Mouse (Mus musculus): ENCODE data around the gene Tenm4. TPM values are rescaled to one million over a fixed set of nuclear protein-coding genes. Genes with fewer than 3 reads are reported as not detected.
"Not testable (repeated sequence)": the region's sequence is repeated elsewhere in the genome, so short reads cannot be mapped to it uniquely, and the experiment has no call there.

Tenm4 gene
- polyA plus RNA-seq, 1 experiment from 2014 or later: 42.7 TPM

GRCm38 (mm10) chr7:96626338-96626737 lies 455.3 kb downstream of the Tenm4 start:
- ATAC-seq (replicated peaks; ENCODE audit: low FRiP score): no peak
- Histone ChIP-seq H3K27ac (no peak overlapping the region), H3K4me1 (0 out of 2 replicates have a peak, but pooled peaks cover 3% of the 10 kb centered on the region), H3K9ac (no peak overlapping the region), H3K9me3 (replicated peaks) (no peaks in the 10 kb centered on the region), H3K36me3 (no peaks in the 10 kb centered on the region), H3K4me3 (replicated peaks) (no peak overlapping the region), H3K27me3 (no peaks in the 10 kb centered on the region), H3K4me2 (no peak overlapping the region)
- WGBS: 80% methylated on average over 3 of the region's 3 CpGs

DNA sequence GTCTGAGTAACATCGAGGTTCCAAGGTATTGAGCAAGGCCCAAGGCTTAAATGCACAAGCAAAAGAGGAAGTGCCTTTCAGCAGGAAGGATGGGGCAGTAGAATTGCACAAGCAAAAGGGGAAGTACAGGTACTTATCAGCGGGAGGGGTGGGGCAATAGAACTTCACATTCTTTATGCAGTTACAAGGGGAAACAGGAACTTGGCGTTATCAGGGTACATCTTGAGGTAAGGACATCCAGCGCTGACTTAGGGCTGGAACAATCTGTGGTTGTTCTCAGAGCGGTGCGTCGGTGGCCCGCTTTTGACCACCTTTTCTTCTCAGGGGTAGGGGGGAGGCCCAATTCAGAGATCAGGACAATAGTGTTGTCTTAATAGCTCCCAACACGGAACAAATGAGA lies 459.5 kb downstream of the Tenm4 start:
- not testable (repeated sequence) for H3K27me3 ChIP-seq; ATAC-seq (replicated peaks; ENCODE audit: low FRiP score)

DNA sequence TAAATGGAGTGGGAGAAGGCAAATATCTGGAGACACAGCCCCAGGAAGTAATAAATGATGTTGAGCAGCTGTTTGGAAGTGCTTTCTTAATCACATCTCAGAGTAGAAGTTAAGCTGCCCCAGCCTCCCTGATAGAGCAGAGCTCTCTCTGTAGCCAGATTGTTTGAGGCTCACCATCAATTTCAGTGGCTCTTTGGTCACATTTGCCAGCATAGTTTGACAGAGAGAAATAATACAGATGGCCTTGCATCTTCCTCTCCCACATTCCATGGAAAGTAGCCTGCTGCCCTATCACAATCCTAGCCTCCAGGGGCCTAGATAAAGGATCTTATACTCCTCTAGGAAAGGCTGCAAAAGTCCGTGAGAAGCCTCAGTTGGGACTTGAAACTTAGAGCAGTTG lies 462.0 kb downstream of the Tenm4 start:
- H3K4me1 ChIP-seq: peaks cover 26% of the 10 kb centered on the region
- H3K4me3 ChIP-seq (replicated peaks): no peak overlapping the region
- 65% methylated on average over 1 of the region's 1 CpGs for WGBS
- H3K4me2 ChIP-seq: no peak overlapping the region
- peak; percentile 24; the same call in 1 of the 2 replicates for ATAC-seq (replicated peaks; ENCODE audit: low FRiP score)
- no peak overlapping the region for H3K9ac ChIP-seq
- peak overlapping the region; percentile 78 for H3K27ac ChIP-seq
- H3K27me3 ChIP-seq: no peaks in the 10 kb centered on the region
- no peaks in the 10 kb centered on the region for H3K36me3 ChIP-seq
- no peaks in the 10 kb centered on the region for H3K9me3 ChIP-seq (replicated peaks)

More for the DNA sequence above, 459.5 kb downstream of the Tenm4 start:
- H3K4me2 ChIP-seq; H3K36me3 ChIP-seq; H3K9ac ChIP-seq; H3K9me3 ChIP-seq (replicated peaks); H3K4me3 ChIP-seq (replicated peaks); H3K27ac ChIP-seq: not testable (repeated sequence)
- H3K4me1 ChIP-seq: peaks cover 12% of the 10 kb centered on the region; the same call in 1 of the 2 replicates
- WGBS: 89% methylated on average over 9 of the region's 9 CpGs

- Histone ChIP-seq H3K9me3 (replicated peaks) (no peaks in the 10 kb centered on the region), H3K4me1 (peaks cover 22% of the 10 kb centered on the region), H3K27ac (0 out of 2 replicates have a peak overlapping the region, but pooled peaks have one; percentile 48), H3K36me3 (no peaks in the 10 kb centered on the region), H3K4me2 (no peak overlapping the region), H3K4me3 (replicated peaks) (no peak overlapping the region), H3K9ac (no peak overlapping the region), H3K27me3 (no peaks in the 10 kb centered on the region; the same call in 1 of the 2 replicates)
- WGBS: 23% methylated on average over 7 of the region's 7 CpGs
- peak; percentile 95 for ATAC-seq (replicated peaks; ENCODE audit: low FRiP score)
Observed at GRCm38 (mm10) chr7:96635830-96636440, 464.9 kb downstream of the Tenm4 start.

DNA sequence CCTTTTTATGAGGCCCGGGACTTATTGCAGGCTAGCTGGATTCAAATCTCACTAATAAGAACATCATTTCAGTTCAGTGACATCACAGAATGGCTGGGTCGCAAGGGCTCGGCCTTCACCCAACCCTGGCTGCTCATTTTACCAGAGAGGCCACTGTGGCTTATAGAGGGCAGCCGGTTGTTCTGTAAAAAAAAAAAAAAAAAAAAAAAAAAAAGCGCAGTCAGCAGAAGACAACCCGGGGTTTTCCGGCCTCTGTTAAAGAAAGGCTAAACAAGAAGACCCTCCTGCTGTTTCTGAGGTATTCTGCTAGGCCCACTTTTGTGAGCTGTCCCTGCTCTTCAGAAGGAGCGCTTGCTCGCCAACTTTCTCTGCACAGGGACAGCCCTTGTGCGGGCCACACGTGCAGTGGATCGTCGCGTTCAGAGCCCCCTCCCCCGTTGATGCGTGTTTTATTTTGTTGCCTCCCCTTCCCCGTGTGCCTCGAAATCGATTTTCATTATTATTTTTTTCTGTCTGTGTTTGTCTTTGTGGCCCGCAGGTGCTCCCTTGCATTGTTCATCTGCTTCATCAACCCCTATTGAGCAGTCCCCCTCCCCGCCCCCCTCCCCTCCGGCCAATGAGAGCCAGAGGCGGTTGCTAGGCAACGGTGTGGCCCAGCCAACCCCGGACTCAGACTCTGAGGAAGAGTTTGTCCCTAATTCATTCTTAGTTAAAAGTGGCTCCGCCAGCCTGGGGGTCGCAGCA lies 472.6 kb downstream of the Tenm4 start:
- peak; percentile 91 for ATAC-seq (replicated peaks; ENCODE audit: low FRiP score)
- no peak overlapping the region for H3K9ac ChIP-seq

DNA sequence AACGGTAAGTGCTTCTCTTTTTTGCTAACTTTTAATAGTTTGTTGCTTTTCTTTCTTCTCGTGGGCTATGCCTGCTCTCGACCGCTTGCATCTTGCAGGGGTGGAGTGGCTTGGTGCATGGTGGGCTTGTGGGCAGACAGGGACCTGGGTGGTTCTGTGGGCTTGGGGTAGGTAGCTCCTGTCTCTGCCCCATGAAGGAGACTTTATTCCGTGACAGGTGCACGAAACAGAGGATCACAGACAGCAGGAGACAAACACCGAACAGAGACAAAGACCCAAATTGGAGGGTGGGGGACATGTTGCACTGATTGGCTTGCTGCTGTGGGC lies 473.1 kb downstream of the Tenm4 start:
- no peak overlapping the region for H3K9ac ChIP-seq
- peak overlapping the region; percentile 67 for H3K4me2 ChIP-seq
- H3K4me3 ChIP-seq (replicated peaks): peak overlapping the region; percentile 41
- peaks cover 37% of the 10 kb centered on the region for H3K4me1 ChIP-seq
- no peaks in the 10 kb centered on the region for H3K36me3 ChIP-seq
- H3K27me3 ChIP-seq: peaks cover 17% of the 10 kb centered on the region; the same call in 1 of the 2 replicates
- H3K9me3 ChIP-seq (replicated peaks): no peaks in the 10 kb centered on the region
- no peak overlapping the region for H3K27ac ChIP-seq
- peak; percentile 52 for ATAC-seq (replicated peaks; ENCODE audit: low FRiP score)
- WGBS: 8% methylated on average over 7 of the region's 7 CpGs

More for the DNA sequence above, 472.6 kb downstream of the Tenm4 start:
- WGBS: 2% methylated on average over 27 of the region's 27 CpGs
- Histone ChIP-seq H3K36me3 (no peaks in the 10 kb centered on the region), H3K27me3 (peaks cover 17% of the 10 kb centered on the region; the same call in 1 of the 2 replicates), H3K9me3 (replicated peaks) (no peaks in the 10 kb centered on the region), H3K4me1 (peaks cover 36% of the 10 kb centered on the region), H3K4me2 (peak overlapping the region; percentile 67), H3K27ac (no peak overlapping the region), H3K4me3 (replicated peaks) (peak overlapping the region; percentile 41)

GRCm38 (mm10) chr7:96647657-96648056 lies 476.6 kb downstream of the Tenm4 start:
- Histone ChIP-seq H3K4me3 (replicated peaks) (no peak overlapping the region), H3K27ac (no peak overlapping the region), H3K9me3 (replicated peaks) (no peaks in the 10 kb centered on the region), H3K4me1 (peaks cover 66% of the 10 kb centered on the region), H3K9ac (no peak overlapping the region), H3K4me2 (no peak overlapping the region), H3K36me3 (no peaks in the 10 kb centered on the region), H3K27me3 (peaks cover 10% of the 10 kb centered on the region; the same call in 1 of the 2 replicates)
- ATAC-seq (replicated peaks; ENCODE audit: low FRiP score): no peak
- WGBS: 37% methylated on average over 4 of the region's 4 CpGs

- Histone ChIP-seq H3K4me1 (peaks cover 64% of the 10 kb centered on the region), H3K27me3 (0 out of 2 replicates have a peak, but pooled peaks cover 6% of the 10 kb centered on the region), H3K36me3 (no peaks in the 10 kb centered on the region), H3K9ac (no peak overlapping the region), H3K4me3 (replicated peaks) (no peak overlapping the region), H3K9me3 (replicated peaks) (no peaks in the 10 kb centered on the region), H3K27ac (no peak overlapping the region; the same call in 1 of the 2 replicates), H3K4me2 (no peak overlapping the region)
- ATAC-seq (replicated peaks; ENCODE audit: low FRiP score): no peak
- WGBS: 35% methylated on average over 2 of the region's 2 CpGs
Observed at GRCm38 (mm10) chr7:96648606-96649005, 477.6 kb downstream of the Tenm4 start.

DNA sequence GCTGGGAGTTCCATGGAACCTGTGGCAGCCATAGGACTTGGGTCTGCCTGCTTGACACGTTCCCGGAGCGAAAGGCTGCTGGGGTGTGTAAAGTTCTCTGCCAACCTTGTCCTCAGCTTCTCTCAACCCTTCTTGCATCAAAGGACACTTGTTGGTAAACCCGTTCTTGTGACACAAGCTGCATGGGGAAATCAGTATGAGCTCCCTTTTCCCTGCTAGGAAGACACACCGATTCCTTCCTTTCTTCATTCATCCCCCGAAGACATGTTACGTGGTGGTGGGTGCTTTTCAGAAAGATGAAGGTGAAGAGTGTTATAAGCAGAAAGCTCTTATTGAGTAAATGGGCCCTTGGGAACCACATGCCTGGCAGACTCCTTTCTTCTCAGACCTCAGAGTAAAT lies 478.1 kb downstream of the Tenm4 start:
- H3K9ac ChIP-seq: no peak overlapping the region
- H3K27ac ChIP-seq: 0 out of 2 replicates have a peak overlapping the region, but pooled peaks have one; percentile 48
- no peak for ATAC-seq (replicated peaks; ENCODE audit: low FRiP score)
- no peaks in the 10 kb centered on the region for H3K36me3 ChIP-seq
- no peak overlapping the region for H3K4me3 ChIP-seq (replicated peaks)
- peaks cover 59% of the 10 kb centered on the region for H3K4me1 ChIP-seq
- no peaks in the 10 kb centered on the region for H3K9me3 ChIP-seq (replicated peaks)
- H3K4me2 ChIP-seq: no peak overlapping the region
- 77% methylated on average over 7 of the region's 7 CpGs for WGBS
- 0 out of 2 replicates have a peak, but pooled peaks cover 6% of the 10 kb centered on the region for H3K27me3 ChIP-seq

GRCm38 (mm10) chr7:96650435-96650834 lies 479.4 kb downstream of the Tenm4 start:
- Histone ChIP-seq H3K9ac (no peak overlapping the region), H3K4me3 (replicated peaks) (no peak overlapping the region), H3K36me3 (no peaks in the 10 kb centered on the region), H3K4me2 (no peak overlapping the region), H3K27me3 (0 out of 2 replicates have a peak, but pooled peaks cover 6% of the 10 kb centered on the region), H3K9me3 (replicated peaks) (no peaks in the 10 kb centered on the region), H3K4me1 (peaks cover 52% of the 10 kb centered on the region), H3K27ac (no peak overlapping the region)
- 32% methylated on average over 2 of the region's 2 CpGs for WGBS
- ATAC-seq (replicated peaks; ENCODE audit: low FRiP score): no peak

DNA sequence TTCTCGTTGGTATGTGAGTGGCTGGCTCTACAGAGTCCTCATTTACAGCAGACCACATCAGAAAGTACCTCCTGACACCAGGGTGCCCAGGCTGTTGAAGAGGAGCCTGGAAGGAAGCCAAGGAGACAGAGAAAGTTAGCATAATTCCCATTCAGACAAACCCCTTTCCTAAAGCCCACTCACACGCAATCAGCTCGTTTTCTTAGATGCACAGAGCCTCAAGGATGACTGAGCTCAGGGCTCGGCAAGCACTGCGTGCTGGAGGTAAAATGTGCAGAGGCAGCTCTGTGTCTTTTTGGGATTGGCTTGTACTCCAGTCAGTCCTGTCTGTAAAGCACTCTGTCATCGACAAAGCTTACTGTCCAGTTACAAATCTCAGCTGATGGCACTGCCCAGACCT lies 480.0 kb downstream of the Tenm4 start:
- H3K4me2 ChIP-seq: no peak overlapping the region
- no peak for ATAC-seq (replicated peaks; ENCODE audit: low FRiP score)
- H3K27me3 ChIP-seq: 0 out of 2 replicates have a peak, but pooled peaks cover 3% of the 10 kb centered on the region
- H3K4me3 ChIP-seq (replicated peaks): no peak overlapping the region
- no peaks in the 10 kb centered on the region for H3K9me3 ChIP-seq (replicated peaks)
- H3K27ac ChIP-seq: no peak overlapping the region
- H3K36me3 ChIP-seq: no peaks in the 10 kb centered on the region
- no peak overlapping the region for H3K9ac ChIP-seq
- peaks cover 52% of the 10 kb centered on the region for H3K4me1 ChIP-seq
- 45% methylated on average over 6 of the region's 6 CpGs for WGBS

DNA sequence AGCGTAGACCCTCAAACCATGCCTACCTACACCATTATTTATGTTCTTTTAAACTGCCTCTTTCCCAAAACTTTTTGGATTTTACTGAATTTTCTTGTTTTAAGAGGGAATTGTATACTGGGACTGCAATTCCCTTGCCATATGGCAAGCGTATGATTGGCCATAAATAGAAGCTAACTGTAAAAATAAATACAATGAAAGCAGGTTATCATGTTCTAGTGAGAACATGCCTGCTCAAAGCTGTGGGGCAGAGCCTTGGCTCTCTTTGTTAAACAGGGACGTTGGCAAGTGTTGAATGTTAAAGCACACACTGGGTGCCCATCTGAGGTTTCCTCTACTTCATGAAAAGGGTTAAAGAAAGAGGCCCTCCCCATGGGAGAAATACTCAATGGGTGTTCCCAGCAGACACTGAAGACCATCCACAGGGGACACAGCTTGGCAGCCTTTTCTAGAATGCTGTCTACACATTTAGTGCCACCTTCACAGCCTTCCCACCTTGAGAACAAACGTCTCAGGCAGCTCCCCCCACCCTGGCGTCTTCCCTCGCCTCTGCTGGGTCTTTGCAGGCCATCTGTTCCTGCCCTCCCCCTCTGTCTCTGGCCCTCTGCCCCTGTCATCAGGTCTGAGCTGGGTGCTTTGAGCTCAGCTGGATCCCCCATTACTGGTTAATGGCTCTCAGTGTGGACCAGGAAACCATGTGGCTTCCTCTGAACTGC lies 480.7 kb downstream of the Tenm4 start:
- Histone ChIP-seq H3K4me1 (peaks cover 57% of the 10 kb centered on the region), H3K9me3 (replicated peaks) (no peaks in the 10 kb centered on the region), H3K36me3 (no peaks in the 10 kb centered on the region), H3K27ac (no peak overlapping the region), H3K9ac (no peak overlapping the region), H3K27me3 (no peaks in the 10 kb centered on the region), H3K4me3 (replicated peaks) (no peak overlapping the region), H3K4me2 (no peak overlapping the region)
- no peak for ATAC-seq (replicated peaks; ENCODE audit: low FRiP score)
- 34% methylated on average over 6 of the region's 6 CpGs for WGBS
